Mouse (Mus musculus) megakaryocyte, embryonic 14.5 days (primary cell): ENCODE measurements around the gene Gm12166. TPM values are rescaled to one million over a fixed set of nuclear protein-coding genes. Genes with fewer than 3 reads are reported as not detected.

Experiments
- H3K27me3 ChIP-seq: replicated peaks from 2 replicates; pipeline ENCODE3; 2012; ENCODE audit warnings: inconsistent platforms
- H3K36me3 ChIP-seq: replicated peaks from 2 replicates; pipeline ENCODE3; 2012; ENCODE audit warnings: low read length, inconsistent platforms, mixed read lengths
- H3K4me1 ChIP-seq: 2 replicates; pipeline ENCODE4 v1.6.1; 2012; ENCODE audit warnings: inconsistent platforms
- H3K4me3 ChIP-seq: replicated peaks from 2 replicates; pipeline ENCODE3; 2012; ENCODE audit warnings: moderate library complexity, mild to moderate bottlenecking, inconsistent platforms
- H3K9me3 ChIP-seq: 2 replicates; pipeline ENCODE4 v1.6.1; 2012; ENCODE audit warnings: inconsistent platforms
- FLI1 ChIP-seq: IDR thresholded peaks from 2 replicates; pipeline ENCODE4 v1.6.1; 2012; ENCODE audit warnings: low read length, inconsistent platforms, mixed read lengths
- GATA1 ChIP-seq: IDR thresholded peaks from 3 replicates; pipeline ENCODE4 v1.6.1; 2012; ENCODE audit warnings: mixed read lengths, low read length, inconsistent platforms, borderline replicate concordance
- polyA plus RNA-seq: library from polyadenylated mRNA; stranded (reverse); fragments of >175 nt; gene quantifications from 2 replicates; pipeline ENCODE4 v1.2.3, GENCODE M21; 2012; ENCODE audit warnings: low replicate concordance; ENCODE audit not compliant: insufficient read depth

The Gm12166 gene
- polyA plus RNA-seq, 1 experiment = 0.78 TPM

DNA sequence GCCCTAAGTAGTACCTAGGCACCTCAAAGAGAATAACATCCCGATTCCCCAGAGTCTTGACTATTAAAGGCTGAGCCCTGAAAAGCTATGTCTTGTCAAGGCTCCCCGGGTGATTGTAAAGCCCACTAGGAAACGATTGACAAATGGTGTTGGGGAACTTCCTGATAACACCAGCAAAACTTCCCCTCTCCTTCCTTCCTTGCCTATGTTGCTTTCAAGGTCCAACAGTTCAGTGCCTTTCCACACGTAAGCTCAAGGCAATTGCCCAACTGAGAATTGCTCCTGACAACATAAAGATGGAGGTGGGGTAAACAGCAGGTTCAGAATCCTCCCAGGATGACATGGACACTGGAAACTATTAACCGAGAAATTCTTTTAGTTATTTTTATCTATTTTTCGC is 29.1 kb downstream of the Gm12166 start:
- TF ChIP-seq FLI1 (no peak), GATA1 (no peak)
- Histone ChIP-seq H3K4me1 (no peaks in the 10 kb centered on the region), H3K9me3 (0 out of 2 replicates have a peak, but pooled peaks cover 2% of the 10 kb centered on the region), H3K36me3 (no peaks in the 10 kb centered on the region), H3K27me3 (peaks cover 1% of the 10 kb centered on the region), H3K4me3 (no peak overlapping the region)

DNA sequence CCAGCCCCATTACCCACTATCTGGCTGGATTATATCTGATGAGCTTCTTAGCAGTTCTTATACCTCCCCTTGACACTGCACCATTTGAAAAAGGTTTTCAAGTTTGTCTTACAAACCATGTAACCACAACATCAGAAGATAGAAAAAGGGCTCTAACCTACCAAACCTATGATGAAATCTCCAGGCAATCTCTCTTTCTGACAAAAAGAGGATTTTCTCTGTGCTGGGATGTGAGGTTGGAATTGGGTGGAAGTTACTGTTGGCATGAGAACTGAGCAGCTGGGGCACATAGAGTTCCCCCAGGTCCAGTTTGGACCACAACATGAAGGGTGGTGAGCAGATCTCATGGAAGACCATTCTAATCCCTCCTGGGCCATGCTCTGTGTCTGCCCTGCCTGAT is 30.3 kb downstream of the Gm12166 start:
- no peaks in the 10 kb centered on the region for H3K36me3 ChIP-seq
- 0 out of 2 replicates have a peak, but pooled peaks cover 2% of the 10 kb centered on the region for H3K9me3 ChIP-seq
- H3K4me3 ChIP-seq = no peak overlapping the region
- no peak for TF ChIP-seq GATA1
- TF ChIP-seq FLI1 = no peak
- peaks cover 1% of the 10 kb centered on the region for H3K27me3 ChIP-seq
- H3K4me1 ChIP-seq = no peaks in the 10 kb centered on the region

GRCm38 (mm10) chr11:46020246-46020645 is 31.9 kb downstream of the Gm12166 start:
- TF ChIP-seq FLI1 (no peak), GATA1 (no peak)
- H3K9me3 ChIP-seq = no peaks in the 10 kb centered on the region
- H3K36me3 ChIP-seq = no peaks in the 10 kb centered on the region
- H3K4me1 ChIP-seq = no peaks in the 10 kb centered on the region
- H3K4me3 ChIP-seq = no peak overlapping the region
- H3K27me3 ChIP-seq = peaks cover 1% of the 10 kb centered on the region

DNA sequence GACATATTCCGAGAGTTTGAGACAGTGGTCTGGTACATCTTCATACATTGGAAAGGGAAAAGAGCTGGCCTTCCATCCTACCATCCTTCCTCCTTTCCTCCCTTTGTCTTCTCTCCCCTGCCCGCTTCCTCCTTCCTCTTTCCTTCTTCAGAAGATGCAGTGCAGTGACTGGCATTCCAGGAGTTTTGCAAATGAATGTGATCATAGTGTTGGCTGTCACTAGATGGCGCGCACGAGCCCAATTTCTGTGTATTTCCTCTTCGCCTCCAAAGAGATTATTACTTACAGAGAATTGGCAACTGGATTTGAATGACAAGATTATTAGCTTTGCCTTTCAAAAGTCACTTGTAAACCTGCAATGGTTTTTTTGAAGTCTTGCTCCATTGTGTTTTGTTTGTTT is 36.1 kb downstream of the Gm12166 start:
- Histone ChIP-seq H3K27me3 (peaks cover 1% of the 10 kb centered on the region), H3K4me1 (no peaks in the 10 kb centered on the region), H3K9me3 (no peaks in the 10 kb centered on the region), H3K36me3 (no peaks in the 10 kb centered on the region), H3K4me3 (no peak overlapping the region)
- TF ChIP-seq FLI1 (no peak), GATA1 (no peak)

Other genes starting within 250 kb of the Gm12166 start
- gene Clint1, start 200.3 kb downstream of the Gm12166 start, polyA plus RNA-seq = 38.7 and 59.4 TPM in 2 replicates
- gene Lsm11, start 107.4 kb downstream of the Gm12166 start, polyA plus RNA-seq = 16.9 and 61.8 TPM in 2 replicates
- 4.1 TPM in 1 of 2 replicates, not detected in the other for gene Thg1l, start 96.8 kb downstream of the Gm12166 start, polyA plus RNA-seq
- gene Sox30, start 72.0 kb downstream of the Gm12166 start, polyA plus RNA-seq = not detected in 2 replicates
- 0.21 and 2.3 TPM in 2 replicates for gene Adam19, start 3.7 kb upstream of the Gm12166 start, polyA plus RNA-seq
- gene Nipal4, start 114.2 kb upstream of the Gm12166 start, polyA plus RNA-seq = not detected in 2 replicates
- not detected in 2 replicates for gene Fndc9, start 183.2 kb upstream of the Gm12166 start, polyA plus RNA-seq